Mouse (Mus musculus): ENCODE data around the gene Acap2.

Acap2 gene

DNA sequence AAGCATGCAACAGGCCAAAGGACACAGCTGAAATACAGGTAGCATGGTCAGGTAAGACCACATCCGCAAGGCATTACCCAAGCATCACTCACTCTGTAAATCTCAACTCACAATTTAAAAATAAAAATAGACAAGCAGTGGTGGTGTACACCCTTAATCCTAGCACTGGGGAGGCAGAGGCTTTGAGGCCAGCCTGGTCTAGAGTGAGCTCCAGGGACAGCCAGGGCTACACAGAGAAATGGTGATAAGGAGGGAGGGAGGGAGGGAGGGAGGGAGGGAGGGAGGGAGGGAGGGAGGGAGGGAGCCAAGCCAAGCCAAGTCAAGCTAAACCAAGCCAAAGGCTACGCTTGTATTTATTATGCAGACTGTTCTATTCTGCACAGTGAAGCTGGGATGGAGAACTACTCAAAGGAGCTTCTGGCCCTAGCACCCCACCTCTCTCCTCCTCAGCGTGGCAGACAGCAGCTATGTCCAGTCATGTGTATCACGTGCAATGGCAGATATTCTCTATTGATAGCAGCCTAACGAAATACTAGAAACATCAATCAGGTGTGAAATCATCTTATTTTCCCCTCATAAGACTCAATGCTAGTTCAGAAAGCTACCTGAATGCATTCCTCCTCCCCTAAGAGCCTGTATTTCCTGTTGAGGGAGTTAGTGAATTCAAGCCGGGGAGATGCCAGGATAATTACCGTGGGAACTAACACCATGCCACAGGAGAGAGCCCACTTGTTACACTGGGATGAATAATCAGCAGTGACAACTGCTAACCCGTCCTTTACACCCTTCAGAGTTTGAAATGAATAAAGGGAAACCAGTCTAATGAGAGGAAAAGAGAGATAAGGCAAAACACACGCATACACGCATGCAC is 33.8 kb downstream of the Acap2 start:
- DNase-seq: no peak

GRCm38 (mm10) chr16:31165907-31166306 is 35.1 kb downstream of the Acap2 start:
- no peak for DNase-seq

DNA sequence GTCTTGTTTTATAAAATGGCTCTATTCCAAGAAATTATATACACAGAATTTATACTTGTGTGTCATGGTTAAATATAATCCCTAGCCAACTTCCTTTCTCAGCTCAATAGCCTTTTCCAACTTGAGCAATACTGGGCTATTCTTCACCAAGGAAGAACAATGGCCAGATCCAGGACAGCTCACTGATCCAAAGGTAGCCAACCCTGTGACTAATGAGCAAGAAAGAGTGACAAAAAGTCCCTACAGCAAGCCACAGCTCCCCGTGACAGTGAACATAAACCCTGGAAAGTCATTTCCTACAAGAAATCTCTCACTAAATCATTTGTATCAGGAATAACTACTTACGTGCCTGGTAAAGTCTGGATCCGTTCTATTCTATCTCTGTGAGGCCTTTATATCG is 35.6 kb downstream of the Acap2 start:
- DNase-seq: no peak

- no peak for DNase-seq
These were observed 36.9 kb downstream of the Acap2 start for GRCm38 (mm10) chr16:31164125-31164524.

DNA sequence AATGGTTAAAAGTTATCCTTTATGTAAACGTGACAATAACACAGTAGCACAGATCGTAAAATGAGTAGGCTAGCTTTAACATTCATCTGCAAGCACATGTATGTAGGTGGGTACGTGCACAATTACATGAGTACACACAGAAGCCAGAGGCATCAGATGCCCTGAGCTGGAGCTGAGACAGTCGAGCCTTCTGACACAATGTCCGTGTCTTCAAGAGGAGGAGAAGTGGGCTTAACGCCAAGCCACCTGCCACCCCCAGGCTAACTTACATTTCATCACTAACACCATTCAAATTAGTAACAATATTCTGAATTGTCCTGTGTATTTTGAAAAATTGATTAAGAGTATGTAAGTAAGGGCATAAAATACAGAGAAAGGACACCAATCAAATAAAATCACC is 40.6 kb downstream of the Acap2 start:
- no peak for DNase-seq

GRCm38 (mm10) chr16:31159491-31159890 is 41.6 kb downstream of the Acap2 start:
- DNase-seq: no peak

DNA sequence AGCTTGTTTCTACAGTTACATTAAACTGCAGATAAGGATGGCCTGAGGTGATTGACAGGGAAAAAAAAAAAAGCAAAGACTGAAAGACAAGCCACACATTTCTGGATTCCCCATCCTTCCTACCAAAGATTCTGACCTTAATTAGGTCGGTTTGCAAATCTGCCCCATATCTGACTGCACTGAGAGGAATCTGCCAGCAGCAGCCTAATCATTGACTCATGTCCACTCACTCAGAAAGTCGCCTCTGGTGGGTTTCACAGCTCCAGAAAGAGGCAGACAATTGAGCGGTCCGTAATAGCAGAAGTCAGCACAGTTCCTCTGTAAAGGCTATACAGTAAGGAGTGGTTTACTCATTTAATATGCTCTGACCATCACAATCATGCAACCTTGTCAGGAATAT is 51.2 kb downstream of the Acap2 start:
- no peak for DNase-seq

GRCm38 (mm10) chr16:31148891-31149290 is 52.2 kb downstream of the Acap2 start:
- no peak for DNase-seq

- DNase-seq: no peak
These were observed 53.3 kb downstream of the Acap2 start for GRCm38 (mm10) chr16:31147766-31148165.

DNA sequence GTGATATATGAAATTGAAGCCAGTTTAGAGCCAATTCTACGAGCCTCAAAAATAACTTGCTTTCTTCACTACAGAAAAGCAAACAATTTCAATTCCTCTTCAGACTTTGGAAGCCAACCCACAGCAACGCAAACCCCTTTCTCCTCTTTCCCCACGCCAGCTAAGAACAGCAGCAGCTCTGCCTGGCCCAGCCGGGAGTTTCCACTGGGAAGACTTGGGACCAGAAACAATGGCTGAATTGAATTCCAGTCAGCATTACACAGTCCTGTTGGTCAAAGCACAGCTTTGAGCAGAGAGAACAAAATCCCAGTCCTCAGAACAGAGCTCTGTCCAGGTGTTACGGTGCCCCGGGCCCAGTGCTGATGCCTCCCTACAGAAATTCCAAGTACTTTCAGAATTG is 59.1 kb downstream of the Acap2 start:
- no peak for DNase-seq

- DNase-seq: no peak
These were observed 64.3 kb downstream of the Acap2 start for GRCm38 (mm10) chr16:31136616-31137253.

GRCm38 (mm10) chr16:31135519-31135918 is 65.5 kb downstream of the Acap2 start:
- DNase-seq: no peak

GRCm38 (mm10) chr16:31131531-31131930 is 69.5 kb downstream of the Acap2 start:
- DNase-seq: peak; percentile 70

GRCm38 (mm10) chr16:31128116-31128515 is 72.9 kb downstream of the Acap2 start:
- DNase-seq: no peak

DNA sequence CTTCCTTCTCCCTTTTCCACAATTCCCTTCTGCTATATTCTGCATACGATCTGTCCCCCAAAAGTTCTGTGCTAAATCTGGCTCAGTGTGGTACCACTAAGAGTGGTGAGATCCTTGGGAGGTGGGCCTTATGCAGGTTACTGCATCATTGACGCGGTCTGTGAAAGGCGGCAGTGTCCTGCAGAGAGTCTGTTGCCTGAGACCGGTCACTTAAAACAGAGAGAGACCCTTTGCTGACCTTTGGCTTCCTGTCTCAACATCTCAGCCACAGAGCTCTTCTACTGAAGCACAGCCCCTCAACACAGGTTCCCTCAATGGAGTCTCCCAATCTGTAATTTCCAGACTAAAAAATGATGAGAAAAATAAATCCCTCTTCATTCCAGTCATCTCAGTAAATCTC is 76.1 kb downstream of the Acap2 start:
- DNase-seq: no peak

GRCm38 (mm10) chr16:31121612-31122011 is 79.4 kb downstream of the Acap2 start:
- no peak for DNase-seq

- DNase-seq: no peak
These were observed 87.4 kb downstream of the Acap2 start for GRCm38 (mm10) chr16:31113596-31113995.

- no peak for DNase-seq
These were observed 99.7 kb downstream of the Acap2 start for GRCm38 (mm10) chr16:31101352-31101751.

- peak; percentile 21 for DNase-seq
These were observed 101.1 kb downstream of the Acap2 start for GRCm38 (mm10) chr16:31099906-31100305.

GRCm38 (mm10) chr16:31094036-31094435 is 107.0 kb downstream of the Acap2 start:
- DNase-seq: no peak

GRCm38 (mm10) chr16:31093186-31093585 is 107.9 kb downstream of the Acap2 start:
- DNase-seq: no peak

GRCm38 (mm10) chr16:31081891-31082290 is 119.2 kb downstream of the Acap2 start:
- no peak for DNase-seq

- peak; percentile 96 for DNase-seq
These were observed 119.8 kb downstream of the Acap2 start, which contains the start of gene Xxylt1 for GRCm38 (mm10) chr16:31081125-31081664. Xxylt1 (minus strand) TSS chr16:31081432.

DNA sequence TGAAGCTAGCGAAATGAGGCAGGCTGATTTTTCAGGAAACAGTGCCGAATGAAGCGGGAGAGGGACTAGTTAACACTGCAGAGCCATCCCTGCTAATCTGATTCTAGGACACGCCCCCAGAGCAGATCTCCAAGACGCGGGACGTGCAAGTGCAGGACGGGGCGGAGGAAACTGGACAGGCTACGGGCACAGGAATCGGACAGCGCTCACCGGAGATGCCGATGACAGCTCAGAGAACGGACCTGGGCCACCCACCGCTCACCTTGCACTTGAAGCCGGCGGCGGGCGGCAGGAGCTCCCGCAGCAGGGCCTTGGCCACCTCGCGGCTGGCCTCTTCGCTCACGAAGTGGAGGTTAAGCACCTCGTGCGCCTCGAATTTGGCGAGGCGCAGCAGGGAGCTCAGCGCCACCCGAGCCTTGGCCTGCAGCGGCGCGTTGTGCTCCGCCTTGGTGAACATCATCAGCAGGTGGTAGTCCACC is 120.4 kb downstream of the Acap2 start:
- DNase-seq: peak; percentile 83

Measured in kidney, postnatal 10 days (tissue).